Mouse (Mus musculus) E14TG2a.4 (cell line): ENCODE data around the gene Terf2ip.

Experiments
- CTCF ChIP-seq: conservative IDR thresholded peaks from 2 replicates; pipeline ENCODE4 v1.5.1; 2014; ENCODE audit warnings: low read length
- NANOG ChIP-seq: IDR thresholded peaks from 2 replicates; pipeline ENCODE4 v1.6.1; 2014; ENCODE audit warnings: borderline replicate concordance, low read length, mixed read lengths

GRCm38 (mm10) chr8:112007669-112008068 is 3.5 kb upstream of the Terf2ip start:
- no peak for TF ChIP-seq CTCF
- no peak for TF ChIP-seq NANOG
